Mouse (Mus musculus): ENCODE measurements around the gene D10Jhu81e.
A peak's percentile ranks its signal among the peaks of the same experiment; 100 is the strongest.
"Not testable (repeated sequence)": the region's sequence is repeated elsewhere in the genome, so short reads cannot be mapped to it uniquely, and the experiment has no call there.

Gene D10Jhu81e

DNA sequence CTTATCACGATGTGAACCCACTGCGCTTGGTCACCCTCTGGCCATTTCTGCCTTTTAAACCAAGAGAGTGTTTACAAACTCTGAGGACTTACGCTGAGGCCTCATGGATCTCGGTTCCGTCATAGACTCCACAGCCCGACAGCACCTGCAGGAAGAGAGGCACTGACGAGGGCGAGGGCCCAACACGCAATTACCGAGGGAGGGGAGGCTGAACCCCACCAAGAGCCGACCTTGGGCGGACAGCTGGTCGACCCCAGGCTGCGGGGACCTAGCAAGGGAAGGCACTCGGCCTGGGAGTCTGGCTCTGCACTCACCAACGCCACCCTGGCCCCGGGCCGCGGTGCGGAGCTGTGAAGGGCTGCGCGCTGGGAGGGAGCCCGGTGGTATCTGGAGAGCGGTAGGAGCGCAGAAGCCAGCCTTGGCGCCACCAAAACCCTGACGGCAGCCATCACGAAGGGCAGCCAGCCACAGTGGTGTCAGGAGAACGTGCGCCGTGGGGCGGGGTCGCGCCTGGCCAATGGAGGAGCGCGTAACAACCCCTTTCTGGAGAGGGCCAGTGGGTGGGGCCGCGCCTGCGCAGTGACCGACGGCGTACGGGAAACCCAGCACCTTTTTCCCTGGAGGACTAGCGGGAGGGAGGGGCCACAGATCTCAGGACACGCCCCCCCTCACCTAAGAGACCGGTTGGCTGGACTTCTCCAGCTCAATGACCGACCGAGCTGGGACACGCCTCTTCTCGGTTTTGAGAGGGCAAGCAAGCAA, at the start of gene D10Jhu81e:
D10Jhu81e (minus strand) TSS at position 502 of the 762 bp plus-strand sequence.
- DNase-seq (ENCODE audit: low spot score in 2 of 2) = peak; percentile 97 to 99

DNA sequence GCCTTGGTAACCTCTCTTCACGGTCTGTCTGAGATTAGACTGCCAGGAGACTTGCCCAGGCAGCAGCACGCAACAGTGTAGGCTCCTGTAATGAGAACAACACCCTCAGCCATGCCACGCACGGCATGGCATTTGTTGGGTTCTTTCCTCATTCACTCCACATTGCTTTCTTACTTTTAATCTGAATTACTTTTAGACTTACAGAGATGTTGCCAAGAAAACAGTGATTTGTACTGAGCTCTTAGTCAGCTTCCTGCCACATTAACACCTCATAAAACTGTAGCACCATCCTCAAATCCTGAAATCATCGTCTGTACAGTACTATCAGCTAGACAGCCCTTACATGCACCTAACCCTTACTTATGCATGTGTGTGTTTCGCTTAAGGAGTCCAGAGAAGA, 49.0 kb upstream of the D10Jhu81e start:
- no peak for DNase-seq (ENCODE audit: low spot score in 2 of 2)

DNA sequence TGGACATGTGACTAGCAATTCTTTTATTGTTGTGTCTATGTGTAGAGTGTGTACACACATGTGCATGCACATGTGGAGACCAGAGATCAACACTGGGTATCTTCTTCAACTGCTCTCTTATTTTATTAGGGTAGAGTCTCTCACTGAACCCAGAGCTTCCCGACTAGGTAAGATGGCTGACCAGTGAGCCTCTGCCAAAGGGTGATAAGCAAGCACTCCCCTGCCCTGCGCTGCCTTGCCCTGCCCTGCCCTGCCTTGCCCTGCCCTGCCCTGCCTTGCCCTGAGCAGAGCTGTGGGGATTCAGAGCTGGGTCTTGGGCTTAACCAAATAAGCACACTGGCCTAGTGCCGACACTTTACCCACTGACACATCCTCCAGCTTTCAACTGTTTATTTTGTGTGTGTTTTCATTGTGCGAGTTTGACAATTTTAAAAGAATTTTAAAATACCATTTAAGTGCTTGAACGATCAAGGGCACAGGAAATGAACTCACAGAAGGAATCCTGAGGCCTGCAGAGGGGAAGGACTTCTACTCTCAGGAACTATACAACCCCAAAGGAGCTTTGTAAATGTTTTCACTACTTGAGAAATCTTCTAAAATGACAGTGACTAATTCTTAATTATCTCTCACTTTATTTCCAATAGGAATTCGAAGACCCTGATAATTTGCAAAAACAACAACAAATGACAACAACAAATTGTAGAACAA, 46.9 kb upstream of the D10Jhu81e start:
- no peak for DNase-seq (ENCODE audit: low spot score in 2 of 2)

DNA sequence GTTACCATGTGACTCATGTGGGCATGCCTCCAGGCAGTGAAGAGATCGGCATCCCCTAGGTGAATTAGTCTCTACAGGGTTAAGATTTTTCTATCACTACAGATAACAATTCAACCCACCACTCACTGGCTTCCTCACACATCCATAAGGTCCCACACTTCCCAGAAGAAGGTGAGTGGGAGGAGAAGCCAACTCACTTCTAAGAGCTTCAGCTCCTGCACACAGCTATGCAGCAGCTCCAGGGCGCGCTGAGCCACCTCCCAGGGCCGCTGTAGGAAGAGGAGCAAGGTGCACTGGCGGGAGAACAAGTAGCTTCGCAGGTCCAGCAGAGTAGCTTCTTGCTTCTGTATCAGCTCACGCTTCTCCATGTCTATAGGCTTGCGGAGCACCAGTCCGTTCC, 44.8 kb upstream of the D10Jhu81e start:
- DNase-seq (ENCODE audit: low spot score in 2 of 2) = peak in 1 of 2 experiments; percentile 44

DNA sequence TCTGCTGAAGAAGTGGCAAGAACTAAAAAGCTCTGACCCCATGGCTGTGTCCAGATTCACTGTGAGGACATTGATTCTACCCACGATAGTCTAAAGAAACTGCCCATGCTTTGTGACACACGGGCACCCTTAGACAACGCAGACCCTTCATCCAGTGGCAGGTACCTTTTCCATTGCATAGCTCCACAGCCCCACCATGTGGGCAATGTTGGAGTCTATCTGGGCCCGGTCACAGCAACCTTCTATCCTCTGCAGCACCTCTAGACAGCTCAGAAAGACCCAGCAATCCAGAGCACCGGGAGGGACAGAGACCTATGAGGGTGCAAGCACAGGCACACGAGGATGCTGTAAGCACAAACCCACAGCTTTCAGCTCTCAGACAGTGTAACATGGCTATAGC, 41.7 kb upstream of the D10Jhu81e start:
- no peak for DNase-seq (ENCODE audit: low spot score in 2 of 2)

DNA sequence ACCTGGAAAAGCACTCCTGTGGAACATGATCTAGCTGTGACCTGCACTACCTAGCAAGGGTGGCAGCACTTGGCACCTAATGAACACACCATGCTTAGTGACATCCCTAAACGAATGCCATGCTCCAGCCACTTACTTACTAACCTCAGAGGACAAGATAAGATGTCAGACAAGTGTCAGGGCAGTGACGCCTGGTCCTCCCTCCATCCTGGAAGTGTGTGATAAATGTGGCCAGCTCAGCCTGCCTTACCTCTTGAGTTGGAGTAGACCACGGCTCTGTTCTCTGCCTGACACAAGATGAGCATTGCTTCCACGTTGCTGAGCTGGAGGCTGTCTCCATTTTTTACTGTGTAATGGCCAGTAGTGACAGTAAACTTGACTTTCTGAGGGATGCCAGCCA, 31.6 kb upstream of the D10Jhu81e start:
- no peak for DNase-seq (ENCODE audit: low spot score in 2 of 2)

DNA sequence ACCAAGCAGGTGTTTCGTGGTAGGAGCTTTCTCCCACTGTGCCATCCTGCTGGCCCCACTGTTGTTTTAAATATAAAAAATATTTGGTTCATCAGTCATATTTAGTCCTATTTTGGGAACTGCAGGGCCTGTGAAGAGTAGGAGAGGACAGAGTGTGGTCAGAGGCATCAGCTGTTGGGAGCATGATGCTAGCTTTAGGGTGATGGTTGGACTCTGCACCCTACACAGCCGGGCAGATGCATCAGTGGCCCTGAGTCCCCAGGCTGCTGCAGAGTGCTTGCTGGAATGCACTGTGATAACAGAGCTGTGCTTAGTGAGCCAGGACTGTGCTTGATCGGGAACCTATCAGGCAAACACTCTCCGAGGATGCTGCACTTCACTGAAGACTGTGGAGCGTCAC, 23.4 kb upstream of the D10Jhu81e start:
- no peak for DNase-seq (ENCODE audit: low spot score in 2 of 2)

DNA sequence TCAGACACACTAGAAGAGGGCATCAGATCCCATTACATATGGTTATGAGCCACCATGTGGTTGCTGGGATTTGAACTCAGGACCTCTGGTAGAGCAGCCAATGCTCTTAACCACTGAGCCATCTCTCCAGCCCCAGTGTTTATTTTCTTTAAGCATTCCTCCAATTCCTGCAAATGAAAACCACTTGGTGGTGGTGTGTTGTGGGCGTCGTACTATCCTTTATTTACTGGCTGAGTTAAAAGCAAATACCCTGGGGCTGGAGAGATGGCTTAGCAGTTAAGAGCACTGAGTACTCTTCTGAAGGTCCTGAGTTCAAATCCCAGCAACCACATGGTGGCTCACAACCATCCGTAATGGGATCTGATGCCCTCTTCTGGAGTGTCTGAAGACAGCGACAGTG, 16.5 kb upstream of the D10Jhu81e start:
- not testable (repeated sequence) for DNase-seq (ENCODE audit: low spot score in 2 of 2)

DNA sequence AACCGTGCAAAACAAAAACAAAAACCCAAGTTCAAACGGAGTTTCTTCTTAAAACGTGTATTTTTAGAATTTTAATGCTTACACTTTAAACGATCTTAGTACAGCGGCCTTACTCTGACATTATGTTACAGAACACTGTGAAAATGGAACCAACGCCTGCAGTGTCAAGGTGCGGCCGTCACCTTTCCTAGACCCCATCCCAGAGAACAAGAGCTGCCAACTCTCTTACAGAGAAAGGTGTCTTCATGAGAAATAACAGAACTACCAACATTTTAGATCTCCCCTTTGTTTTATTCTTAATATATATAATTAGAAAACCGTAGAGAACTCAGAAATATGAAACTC, 15.8 kb upstream of the D10Jhu81e start:
- no peak for DNase-seq (ENCODE audit: low spot score in 2 of 2)

DNA sequence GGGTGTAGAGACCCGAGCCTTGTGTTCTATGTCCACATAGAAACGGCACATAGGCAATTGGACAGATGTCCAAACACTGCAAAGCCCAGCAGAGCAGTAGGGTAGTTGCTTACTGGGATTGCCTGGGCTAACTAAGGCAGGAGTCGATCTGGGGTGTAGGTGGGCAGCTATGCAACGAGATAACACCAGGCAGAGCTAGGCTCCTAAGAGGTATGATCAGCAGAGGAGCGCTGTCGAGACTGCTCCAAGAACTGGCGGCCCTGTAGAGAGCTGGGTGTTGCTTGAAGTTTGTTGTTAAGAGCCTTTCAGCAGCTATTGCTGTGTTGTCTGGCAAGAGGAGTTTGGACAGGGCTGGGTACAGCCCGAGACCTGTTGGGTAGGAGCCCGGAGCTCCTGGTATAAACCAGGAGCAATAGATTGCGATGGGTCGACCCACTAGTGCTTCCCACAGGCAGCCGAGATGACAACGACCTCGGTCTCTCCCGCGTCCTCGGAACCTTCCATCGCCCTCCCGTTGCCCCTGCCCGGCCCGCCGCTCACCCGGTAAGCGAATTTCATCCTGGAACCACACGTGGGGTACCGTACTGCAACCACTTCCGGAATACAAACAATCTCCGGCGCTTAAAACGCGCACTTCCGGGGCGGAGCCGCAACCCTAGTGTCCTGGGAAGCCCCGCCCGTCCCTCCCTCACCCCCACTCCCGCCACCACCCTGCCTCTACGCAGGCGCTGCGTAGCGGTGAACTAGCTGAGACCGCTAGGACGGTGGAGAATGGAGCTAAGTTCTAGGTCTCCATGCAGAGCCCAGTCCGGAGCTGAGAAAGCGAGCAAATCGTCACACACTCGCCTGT, 15.2 kb upstream of the D10Jhu81e start, which contains the start of gene Pwp2:
Pwp2 (minus strand) TSS at position 619 of the 850 bp plus-strand sequence.
- peak; percentile 89 to 91 for DNase-seq (ENCODE audit: low spot score in 2 of 2)

DNA sequence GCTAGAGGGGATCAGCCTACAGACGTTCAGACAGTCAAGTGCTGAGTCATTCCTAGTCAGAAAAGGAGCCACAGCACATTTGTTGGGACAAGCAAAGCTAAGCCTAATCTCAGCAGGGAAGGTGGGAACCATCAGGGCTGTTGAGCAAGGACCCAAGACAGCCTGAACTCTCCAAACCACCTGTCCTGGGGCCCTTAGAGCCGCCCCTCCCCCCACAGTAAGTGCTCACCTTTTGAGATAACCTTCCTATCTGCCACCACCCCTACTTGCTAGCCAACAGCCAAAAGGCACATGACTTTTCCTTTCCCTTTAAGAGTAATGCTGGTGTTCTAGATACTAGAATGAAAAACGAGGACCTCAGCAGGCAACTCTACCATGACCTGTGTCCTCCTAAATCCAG, 14.0 kb upstream of the D10Jhu81e start:
- DNase-seq (ENCODE audit: low spot score in 2 of 2) = no peak

DNA sequence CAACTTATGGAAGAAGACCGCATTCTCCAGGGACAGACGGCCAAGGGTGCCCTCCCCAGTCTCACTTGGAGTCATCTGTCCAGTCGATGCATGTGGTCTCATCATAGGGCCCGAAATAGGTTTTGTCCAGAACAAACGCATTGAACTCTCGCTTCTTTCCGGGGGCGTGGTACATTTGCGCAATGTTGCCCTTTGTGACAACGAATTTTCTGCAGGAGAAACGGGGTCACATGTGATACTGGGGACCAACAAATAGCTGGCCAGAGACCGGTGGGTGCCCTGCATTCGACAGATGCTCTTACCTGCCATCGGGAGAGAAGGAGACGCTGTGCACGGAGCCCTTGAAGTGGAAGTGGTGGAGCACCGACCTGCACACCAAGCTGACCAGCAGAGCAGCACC, 12.7 kb upstream of the D10Jhu81e start:
- DNase-seq (ENCODE audit: low spot score in 2 of 2) = no peak

DNA sequence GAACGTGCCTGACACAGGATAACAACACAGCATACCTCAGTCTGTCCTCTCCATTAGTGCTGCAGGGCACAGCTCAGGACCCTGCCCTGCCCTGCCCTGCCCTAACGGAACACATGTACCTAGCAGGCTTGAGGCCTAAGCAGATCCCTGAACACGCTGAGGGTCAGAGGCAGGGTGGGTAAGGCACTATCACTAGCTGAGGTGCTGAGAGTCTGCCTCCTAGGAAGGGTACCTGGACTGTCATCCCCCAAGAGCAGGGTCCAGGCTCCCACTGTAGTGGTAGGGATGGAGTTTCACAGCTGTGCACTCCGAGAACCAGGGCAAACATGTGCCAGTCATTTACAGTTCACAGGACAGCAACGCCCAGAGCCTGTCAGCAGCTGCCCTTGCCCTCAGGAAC, 4.9 kb upstream of the D10Jhu81e start:
- DNase-seq (ENCODE audit: low spot score in 2 of 2) = no peak

DNA sequence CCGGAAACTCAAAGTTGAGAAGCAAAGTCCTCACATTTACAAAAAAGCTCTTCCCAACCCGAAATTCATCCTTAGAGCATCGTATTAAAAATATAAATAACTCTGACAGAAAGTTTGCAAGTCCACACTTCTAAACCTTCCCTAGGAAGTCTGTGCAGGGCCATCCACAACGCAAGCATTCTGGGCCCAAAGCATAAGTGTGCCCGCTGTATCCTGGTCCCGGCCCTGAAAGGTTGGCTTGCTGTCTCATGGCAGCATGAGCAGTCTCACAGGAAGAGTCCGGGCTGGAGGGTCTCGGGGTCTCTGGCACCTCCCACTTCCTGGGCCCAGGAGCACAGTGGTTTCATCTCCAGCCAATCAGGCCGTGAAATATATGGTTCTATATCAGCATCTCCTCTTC, 2.0 kb upstream of the D10Jhu81e start:
- DNase-seq (ENCODE audit: low spot score in 2 of 2) = no peak

DNA sequence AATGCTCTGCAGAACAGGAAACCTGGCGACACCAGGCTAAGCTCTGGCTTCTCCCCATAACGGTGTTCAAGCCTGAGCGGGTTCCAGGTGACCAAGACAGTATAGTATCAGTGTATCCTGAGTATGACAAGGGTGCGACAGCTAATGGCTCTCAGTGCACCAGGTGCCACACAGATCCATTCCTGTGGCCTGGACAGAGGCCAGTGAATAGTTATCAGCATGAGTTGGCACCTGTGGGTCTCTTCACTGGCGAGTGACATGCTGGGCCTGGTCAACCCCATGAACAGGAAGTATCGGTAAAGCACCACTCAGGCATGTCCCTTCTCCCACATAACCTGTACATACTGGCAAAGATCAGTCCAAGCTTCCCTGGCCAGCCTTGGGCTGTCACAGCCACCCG, 1.5 kb upstream of the D10Jhu81e start:
- no peak for DNase-seq (ENCODE audit: low spot score in 2 of 2)

DNA sequence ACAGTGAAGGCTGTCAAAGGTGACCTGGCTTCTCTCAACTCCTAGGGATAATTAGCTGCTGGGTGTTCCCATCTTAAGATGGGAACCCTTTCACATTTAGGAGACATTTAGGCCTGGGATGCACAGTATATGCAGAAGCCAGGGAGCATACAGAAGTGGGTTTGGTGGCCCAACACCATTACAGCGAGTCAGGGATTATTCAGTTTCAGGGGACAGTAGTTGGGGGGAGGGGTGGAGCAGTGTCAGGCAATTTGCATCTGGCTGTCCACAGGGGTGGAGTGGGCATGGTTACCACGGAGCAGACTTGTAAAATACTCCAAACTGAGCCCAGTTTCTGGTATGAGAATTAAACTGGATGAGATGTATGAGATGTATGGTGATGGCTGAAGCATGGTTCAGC, 863 bp upstream of the D10Jhu81e start:
- no peak for DNase-seq (ENCODE audit: low spot score in 2 of 2)

DNA sequence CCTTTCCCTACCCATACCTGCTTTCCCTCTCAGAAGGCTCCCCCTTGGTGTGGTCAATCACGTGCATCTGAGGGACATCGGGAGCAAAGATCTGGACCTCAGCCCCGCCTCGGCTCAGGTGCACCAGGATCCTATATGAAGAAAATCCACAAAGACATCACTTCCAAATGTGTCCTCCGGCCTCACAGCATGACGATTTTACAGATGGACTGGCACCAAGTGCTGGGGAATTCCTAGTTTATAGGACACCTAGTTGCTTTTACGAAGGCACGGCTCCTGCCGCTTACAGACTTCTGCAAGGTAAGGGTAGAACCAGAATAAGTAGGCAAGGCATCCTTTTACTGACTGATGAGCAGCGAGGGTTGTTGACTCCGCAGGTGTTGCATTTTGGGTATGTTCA, 790 bp downstream of the D10Jhu81e start:
- DNase-seq (ENCODE audit: low spot score in 2 of 2) = no peak

DNA sequence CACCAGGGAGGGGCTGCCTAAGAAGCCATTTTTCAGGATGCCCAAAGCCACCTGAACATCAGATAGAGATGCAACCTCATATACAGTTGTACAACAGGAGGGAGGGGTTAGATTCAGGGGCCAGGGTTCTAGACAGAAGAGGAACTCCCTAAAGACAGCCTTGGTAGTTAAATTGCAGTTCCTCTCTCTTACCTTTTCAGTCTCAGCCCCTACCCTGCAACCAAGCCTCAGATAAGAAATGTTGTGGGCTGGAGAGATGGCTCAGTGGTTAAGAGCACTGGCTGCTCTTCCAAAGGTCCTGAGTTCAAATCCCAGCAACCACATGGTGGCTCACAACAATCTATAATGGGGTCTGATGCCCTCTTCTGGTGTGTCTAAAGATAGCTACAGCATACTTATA, 1.8 kb downstream of the D10Jhu81e start:
- DNase-seq (ENCODE audit: low spot score in 2 of 2) = no peak

DNA sequence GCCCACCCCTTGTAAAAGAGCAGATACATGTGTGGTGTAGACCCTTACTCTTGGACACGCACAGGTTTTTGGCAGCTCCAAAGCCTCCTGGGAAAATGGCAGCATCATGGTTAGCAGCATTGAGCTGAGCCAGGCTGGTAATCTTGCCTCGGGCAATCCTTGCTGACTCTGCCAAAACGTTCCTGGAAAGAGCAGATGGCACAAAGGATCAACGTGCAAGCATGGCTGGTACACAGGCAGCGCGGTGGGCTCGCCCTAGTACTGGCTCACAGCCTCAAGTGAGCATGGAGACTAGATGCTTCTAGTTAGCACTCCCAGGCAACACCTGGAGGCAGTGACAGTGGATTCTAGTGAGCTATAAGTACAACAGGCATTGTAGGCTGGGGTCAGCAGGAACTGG, 2.2 kb downstream of the D10Jhu81e start:
- DNase-seq (ENCODE audit: low spot score in 2 of 2) = no peak

DNA sequence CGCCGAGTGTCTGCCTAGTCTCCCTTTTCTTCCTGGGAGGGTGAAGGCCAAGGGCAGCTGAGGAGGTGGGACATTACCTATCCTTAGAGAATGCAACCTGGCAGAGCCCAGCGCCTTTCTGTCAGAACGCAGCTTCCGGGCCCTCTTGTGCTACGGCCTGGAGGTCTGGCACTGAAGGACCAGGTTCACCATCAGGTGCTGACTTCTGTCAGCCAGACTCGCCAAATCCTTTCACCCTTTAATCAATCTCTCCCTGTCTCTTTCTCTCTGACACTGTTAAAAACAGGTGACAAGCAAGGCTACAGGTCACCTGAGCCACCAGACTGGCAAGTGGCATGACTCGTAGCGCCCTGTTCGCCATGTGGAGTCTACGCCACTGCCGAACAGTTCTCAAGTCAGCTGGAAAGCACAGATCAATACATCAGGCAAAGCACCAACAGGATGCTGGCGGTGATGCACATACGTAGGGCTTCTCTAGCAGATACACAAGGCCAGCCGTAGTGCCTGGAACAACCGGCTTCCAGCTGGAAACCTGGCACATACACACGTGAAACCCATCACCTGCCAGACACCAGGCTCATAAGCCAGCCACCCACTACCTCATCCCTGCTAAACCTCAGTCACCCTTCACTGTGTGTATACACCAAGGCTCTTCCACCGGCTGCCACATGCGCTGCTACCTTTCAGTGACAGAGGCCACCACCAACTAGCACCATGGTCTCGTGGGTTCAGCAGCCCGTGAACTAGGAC, 4.2 kb downstream of the D10Jhu81e start:
- DNase-seq (ENCODE audit: low spot score in 2 of 2) = no peak

DNA sequence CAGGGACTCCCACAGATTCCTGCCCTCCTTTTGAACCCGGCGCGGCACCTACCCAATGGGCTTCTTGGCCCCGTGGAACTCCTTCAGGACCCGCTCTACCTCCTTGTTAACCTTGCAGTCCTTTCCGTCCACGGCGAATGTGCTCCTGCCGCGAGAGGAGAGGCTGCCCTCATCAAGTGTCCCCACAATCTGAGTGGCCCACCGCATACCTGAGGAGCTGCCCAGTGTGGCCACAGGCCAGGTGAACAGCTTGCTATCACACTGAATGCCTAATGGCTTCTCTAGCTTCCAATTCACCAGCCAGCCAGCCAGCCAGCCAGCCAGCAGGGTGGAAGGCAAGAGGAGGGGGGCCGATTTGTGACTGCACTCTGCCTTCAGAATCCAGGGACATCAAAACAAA, 4.8 kb downstream of the D10Jhu81e start:
- DNase-seq (ENCODE audit: low spot score in 2 of 2) = no peak

DNA sequence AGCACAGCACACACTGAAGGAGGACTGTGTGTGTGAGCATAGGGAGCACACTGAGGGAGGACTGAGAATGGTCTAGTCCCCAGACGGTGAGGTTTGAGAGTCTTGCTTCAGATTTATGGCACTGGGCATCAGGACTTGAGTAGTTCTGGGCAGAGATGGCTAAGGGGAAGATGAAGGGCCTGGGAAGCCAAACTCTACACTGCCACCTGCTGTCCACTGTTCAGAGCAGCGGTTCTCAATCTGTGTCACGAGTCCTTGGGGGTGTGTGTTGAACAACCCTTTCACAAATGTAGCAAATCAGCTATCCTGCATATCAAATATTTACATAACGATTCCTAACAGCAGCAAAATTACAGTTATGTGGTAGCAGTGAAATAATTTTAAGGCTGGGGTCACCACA, 5.7 kb downstream of the D10Jhu81e start:
- peak in 1 of 2 experiments; percentile 44 for DNase-seq (ENCODE audit: low spot score in 2 of 2)

All from right cerebral cortex, postnatal 36 days (tissue).